Mouse (Mus musculus): ENCODE measurements around the gene Eomes.

Eomes gene

DNA sequence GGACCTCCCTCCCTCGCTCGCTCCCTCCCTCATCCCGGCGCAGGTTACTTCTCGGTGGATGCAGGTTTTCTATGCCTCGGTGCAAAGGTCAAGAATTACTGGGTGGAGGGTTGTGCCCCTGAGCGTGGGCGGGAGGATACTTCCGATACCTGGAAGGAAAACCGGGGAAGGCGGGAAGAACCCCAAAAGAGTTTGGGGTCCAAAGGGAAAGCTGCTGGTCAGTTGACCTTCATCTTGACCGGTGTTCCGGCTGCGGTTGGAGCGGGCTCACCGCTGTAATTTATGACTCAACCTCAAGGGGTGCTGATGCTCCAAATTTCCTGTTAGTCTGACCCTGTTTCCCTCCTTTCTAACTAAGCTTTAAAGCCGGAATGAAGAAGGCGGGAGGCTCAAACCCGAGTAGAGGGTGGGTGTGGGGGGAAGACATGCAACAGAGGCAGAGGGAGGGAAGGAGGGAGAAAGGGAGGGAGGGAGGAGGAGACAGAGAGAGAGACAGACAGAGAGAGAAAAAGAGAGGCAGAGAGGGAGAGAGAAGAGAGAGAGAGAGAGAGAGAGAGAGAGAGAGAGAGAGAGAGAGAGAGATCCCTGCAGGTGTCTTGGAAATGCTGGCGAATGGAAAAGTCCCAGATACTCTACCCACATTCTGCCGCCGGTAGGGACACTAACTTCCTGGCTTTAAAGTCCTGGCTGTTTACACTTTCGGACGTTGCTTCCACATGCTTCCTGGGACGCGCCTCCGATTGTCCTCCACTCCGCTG lies 10.3 kb downstream of the Eomes start:
- peak; percentile 71 for DNase-seq (ENCODE audit: low spot score)

- DNase-seq (ENCODE audit: low spot score), result no peak
These were observed 11.0 kb downstream of the Eomes start for GRCm38 (mm10) chr9:118488896-118489578.

DNA sequence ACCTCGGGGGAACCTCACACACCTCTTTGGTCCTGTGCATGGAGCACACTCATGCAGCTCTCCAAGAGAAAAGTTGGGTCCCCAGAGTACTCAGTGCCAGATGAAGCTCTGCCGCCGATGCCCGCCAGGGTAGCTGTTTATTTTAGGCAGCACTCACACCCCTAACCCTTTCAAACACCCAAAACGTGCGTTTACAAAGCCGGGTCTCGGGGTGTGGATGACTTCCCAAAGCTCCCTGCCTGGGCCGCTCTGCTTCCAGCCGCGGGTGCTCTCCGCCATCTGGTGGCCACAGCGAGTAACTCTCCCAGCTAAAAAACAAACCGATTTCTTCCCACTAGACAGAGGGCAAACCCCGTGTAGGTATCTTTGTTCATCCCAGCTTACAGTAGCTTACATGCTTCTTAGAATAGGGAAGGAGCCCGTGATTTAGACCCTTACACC lies 11.6 kb downstream of the Eomes start:
- peak; percentile 77 for DNase-seq (ENCODE audit: low spot score)

- no peak for DNase-seq (ENCODE audit: low spot score)
These were observed 13.2 kb downstream of the Eomes start for GRCm38 (mm10) chr9:118491195-118491594.

- no peak for DNase-seq (ENCODE audit: low spot score)
These were observed 15.1 kb downstream of the Eomes start for GRCm38 (mm10) chr9:118492932-118493698.

GRCm38 (mm10) chr9:118494106-118494505 lies 16.1 kb downstream of the Eomes start:
- DNase-seq (ENCODE audit: low spot score), result no peak

DNA sequence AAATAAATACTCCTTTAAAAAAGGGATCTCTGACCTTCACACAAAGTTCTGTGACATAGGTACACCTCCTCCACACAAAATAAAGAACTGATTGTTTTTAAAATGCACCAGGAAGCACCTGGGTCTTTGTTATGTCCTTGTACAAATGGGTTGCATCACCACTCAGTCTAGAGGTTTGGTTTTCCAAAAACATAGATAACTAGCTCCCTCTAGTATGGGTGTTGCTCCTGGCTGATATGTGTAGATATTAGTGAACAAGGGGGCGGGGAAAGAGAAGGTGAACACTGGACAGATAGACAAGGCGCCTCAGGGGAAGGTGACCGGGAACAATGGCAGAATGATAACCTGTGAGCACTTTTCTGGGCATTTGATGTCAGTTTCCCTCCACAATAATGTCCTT lies 17.9 kb downstream of the Eomes start:
- DNase-seq (ENCODE audit: low spot score), result no peak

- peak; percentile 74 for DNase-seq (ENCODE audit: low spot score)
These were observed 18.9 kb downstream of the Eomes start for GRCm38 (mm10) chr9:118496952-118497351.

DNA sequence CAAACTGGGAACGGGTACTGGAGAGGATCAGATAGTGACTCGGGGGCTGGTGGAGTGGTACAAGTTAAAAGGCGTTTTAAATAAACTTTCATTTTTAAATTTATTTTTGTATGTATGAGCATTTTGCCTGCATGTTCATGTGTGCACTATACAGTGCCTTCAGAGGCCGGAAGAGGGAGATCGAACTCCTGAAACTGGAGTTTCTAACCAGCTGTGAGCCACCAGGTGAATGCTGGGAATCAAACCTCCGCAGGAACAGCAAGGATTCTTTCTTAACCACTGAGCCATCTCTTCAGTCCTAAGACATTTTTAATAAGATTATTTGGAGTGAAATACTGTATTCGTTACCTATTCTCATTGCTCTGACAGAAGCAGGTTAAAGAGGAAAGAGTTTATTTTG lies 20.0 kb downstream of the Eomes start:
- no peak for DNase-seq (ENCODE audit: low spot score)

DNA sequence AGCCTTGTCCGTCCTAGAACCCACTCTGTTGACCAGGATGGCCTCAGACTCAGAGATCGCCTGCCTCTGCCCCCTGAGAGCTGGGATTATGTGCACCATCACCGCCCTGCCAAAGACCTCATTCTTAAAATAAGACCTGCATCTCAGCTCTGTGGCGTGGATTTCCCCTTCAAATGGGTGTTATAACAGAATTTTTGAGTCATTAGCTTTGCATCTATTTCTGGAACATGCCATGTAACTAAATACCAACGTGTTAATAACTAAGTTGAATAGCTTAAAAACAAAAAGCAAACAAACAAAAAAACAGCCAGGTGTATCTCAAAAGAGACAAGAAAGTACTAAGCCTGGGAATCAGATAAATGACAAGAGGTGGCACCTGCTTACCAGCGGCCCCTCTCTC lies 23.0 kb downstream of the Eomes start:
- DNase-seq (ENCODE audit: low spot score), result no peak

DNA sequence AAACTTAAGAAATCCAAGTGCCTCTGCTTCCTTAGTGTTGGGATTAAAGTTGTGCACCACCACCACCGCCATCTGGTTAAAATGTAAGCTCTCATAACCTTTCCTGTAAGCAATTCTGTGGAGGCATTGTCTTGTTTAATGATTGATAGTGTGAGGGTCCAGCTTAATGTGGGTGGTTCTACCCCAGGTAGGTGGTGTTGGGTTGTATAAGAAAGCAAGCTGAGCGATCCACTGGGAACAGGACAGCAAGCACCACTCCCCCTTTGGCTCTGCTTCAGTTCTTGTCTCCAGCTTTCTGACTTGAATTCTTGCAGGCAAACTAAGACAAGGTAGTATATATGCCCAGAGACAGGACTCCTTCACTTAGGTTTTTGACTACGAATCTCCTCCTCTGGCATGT lies 26.6 kb downstream of the Eomes start:
- DNase-seq (ENCODE audit: low spot score), result peak; percentile 69

DNA sequence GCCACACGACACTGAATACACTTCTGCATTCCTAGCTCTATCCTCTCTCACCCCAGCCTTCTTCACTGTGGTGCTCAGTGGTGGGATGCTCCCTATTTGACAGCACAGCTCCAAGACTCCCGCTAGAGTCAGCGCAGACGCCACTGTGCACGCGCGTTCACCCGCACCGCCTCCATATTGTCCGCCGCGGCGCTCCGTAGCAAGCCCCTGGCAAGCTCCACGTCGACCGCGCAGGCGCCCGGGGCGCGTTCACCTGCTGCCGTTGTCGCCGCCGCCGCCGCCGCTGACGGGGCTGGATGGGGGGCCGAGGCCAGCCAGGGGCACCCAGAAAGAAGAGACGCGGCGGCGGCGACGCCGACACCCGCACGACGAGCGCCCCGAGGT lies 28.0 kb downstream of the Eomes start, which contains the start of gene Golga4:
Gene Golga4 (plus strand): TSS at position 248 of the 384 bp plus-strand sequence.
- DNase-seq (ENCODE audit: low spot score), result peak; percentile 86

DNA sequence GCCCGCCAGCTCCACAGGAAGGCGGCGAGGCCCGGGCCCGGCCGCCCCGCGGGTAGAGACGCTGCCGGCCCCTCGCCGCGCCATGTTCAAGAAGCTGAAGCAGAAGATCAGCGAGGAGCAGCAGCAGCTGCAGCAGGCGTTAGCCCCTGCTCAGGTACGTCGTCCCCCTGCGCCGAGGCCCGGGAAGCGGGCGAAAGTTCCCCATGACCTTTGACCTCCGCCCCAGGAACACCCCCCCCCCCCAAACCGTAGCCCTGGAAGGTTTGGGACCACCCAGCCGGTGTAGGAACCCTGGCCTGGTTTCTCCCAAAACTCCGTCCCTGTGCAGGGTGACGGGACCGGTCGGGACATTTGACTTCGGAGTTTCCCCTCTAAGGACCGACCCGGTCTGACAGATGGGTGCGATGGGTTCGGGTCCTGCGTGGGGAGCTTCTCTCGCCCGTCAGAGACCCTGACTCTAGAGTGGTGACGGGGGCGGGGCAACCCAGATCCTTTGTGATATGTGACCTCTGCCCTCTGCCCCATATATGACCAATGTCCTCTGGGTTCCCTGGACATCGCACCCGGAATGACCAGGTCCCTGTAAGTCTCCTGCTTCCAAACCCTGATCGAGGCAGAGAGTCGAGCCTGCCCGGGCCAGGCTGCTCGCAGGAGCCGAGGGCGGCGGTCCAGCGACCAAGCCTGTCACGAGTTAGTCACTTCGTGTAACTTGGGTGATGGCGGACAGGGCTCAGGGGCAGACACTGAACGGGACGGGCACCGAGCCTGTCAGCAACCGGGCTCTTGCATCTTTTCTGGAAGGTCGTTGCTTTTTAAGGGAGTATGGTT lies 28.6 kb downstream of the Eomes start:
- peak; percentile 61 for DNase-seq (ENCODE audit: low spot score)

GRCm38 (mm10) chr9:118507552-118507951 lies 29.5 kb downstream of the Eomes start:
- DNase-seq (ENCODE audit: low spot score), result no peak

- DNase-seq (ENCODE audit: low spot score), result no peak
These were observed 30.6 kb downstream of the Eomes start for GRCm38 (mm10) chr9:118508601-118509000.

DNA sequence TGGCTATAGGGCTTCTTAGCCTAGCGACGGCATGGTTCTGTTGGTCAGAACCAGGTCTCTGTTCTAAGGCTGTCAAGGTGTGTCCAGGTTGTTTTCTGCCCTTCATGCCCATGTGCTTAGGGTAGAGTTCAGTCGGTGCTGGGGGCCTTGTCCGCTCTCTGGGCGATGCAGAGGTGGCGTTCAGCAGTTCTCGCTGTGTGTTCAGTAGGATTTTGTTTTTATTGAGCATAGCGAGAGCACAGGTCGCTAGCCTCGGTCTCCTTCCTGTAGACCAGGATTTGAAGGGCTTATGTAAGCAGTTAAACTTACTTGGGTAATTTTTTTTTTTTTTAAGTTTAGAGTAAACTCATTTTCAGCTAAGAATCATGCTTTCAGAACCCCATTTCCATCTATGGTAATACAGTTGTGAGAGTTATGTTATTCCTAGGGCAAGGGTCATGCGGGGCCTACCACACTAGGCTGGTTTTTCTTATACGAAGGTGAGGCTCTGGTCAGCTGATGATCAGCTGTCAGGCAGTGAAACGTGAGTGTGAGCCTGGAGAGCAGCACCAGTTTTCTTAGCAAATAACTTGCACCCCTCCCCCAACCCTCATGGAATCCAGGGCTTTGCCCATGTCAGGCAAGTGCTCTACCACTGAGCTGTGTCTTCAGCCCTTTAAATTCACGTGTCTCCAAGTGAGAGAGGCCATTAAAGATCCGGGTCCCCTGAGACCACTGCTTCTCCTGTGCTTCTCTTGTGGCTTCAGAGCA lies 33.1 kb downstream of the Eomes start:
- peak; percentile 67 for DNase-seq (ENCODE audit: low spot score)

DNA sequence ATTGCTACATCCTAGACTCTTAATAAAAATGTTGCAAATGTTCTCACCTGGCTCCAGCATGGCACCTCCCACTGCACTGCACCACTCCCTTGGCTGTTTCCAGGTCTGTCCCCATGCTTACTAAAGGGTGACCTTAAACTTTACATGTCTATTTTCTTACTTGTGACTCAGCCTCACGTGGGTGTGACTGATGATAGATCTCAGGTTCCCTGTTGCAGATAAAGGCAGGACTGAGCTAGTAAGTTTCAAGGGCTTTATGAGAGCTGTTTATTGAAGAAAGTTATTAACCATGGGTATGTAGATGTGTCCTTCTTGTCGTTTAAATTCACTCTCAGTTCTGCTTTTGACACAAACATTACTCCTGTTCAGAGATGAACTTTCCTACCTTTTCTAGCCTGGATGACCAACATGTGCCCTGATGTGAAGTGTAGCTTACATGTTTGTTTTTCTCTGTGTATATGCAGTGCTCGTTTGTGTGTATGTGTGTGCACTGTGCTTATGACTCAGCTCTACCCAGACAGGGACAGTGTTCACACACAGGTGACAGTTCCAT lies 34.7 kb downstream of the Eomes start:
- no peak for DNase-seq (ENCODE audit: low spot score)

DNA sequence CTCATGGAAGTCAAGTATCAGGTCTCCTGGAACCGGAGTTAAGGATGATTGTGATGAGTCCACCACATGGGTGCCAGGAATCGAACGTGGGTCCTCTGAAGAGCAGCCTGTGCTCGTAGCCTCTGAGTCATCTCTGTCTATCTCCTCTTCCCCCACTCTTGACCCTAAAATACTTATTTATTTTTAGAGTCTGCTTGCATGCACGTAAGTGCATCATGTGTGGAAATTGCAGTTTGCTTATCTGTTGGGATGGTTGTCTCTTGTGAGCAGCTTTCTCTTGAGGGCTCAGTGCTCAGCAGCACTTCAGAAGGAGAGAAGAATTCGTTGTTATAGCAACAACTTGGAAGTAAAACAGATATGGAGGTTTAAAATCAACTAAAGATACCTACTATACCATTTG lies 37.5 kb downstream of the Eomes start:
- no peak for DNase-seq (ENCODE audit: low spot score)

- DNase-seq (ENCODE audit: low spot score), result no peak
These were observed 38.1 kb downstream of the Eomes start for GRCm38 (mm10) chr9:118516162-118516561.

GRCm38 (mm10) chr9:118517619-118518018 lies 39.6 kb downstream of the Eomes start:
- DNase-seq (ENCODE audit: low spot score), result no peak

- no peak for DNase-seq (ENCODE audit: low spot score)
These were observed 41.1 kb downstream of the Eomes start for GRCm38 (mm10) chr9:118519101-118519500.
